Mouse (Mus musculus) bone marrow macrophage, adult 2 months (primary cell): ENCODE results near the gene Celf5.

ENCODE experiments used
- CTCF ChIP-seq: IDR thresholded peaks from 2 replicates; pipeline ENCODE4 v1.5.1; 2012; ENCODE audit warnings: low read depth, mild to moderate bottlenecking, low read length, moderate library complexity
- POLR2A ChIP-seq: IDR thresholded peaks from 2 replicates; pipeline ENCODE4 v1.6.1; 2012; ENCODE audit warnings: mild to moderate bottlenecking, low read depth, low read length, borderline replicate concordance

DNA sequence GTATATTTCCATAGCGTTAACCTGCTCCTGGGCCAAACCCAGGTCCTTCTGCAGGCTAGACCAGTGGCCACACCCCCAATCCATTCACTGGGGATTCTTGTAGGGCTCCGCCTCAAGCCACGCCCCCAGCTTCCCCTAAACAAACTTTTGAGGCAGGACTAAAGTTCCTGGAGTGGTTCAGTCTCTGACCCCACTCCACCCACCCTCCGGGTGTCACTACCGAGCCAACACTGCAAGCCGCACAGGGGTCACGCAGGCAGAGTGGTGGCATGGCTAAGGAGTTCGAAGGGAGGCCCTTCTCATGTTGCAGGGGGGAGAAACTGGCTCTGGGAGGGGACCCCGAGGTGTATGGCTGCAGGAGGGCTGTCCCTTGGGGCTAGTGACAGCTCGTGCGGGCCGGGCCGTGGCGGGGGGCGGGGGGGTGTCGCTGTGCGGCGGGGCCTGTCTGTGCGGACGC lies 52.9 kb downstream of the Celf5 start:
- no peak for TF ChIP-seq CTCF
- TF ChIP-seq POLR2A: no peak
